Mouse (Mus musculus): ENCODE results near the gene Wdr59. TPM values are rescaled to one million over a fixed set of nuclear protein-coding genes. Genes with fewer than 3 reads are reported as not detected.

The Wdr59 gene
- polyA plus RNA-seq, 2 experiments = 6.1 to 11.5 TPM

DNA sequence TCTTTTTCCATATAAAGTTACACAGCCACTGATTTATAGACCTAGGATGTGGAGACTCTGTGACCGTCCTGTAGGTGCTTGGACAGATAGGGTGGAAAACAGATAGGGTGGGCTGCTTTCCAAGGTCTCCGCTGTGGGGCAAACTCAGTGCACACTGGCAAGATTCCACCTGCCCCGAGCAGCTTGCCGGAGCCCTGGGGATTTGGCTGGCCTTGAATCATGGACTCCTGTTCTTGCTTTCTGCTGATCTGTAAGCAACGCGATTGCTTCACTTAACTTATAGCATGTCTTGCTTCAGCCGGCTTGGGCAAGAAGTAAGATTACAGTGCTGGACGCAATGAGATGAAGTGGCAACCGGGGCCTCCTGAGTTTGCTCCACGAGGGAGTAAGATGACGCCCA, 97.7 kb downstream of the Wdr59 start:
- Histone ChIP-seq H3K9ac (ENCODE audit: low read depth, low read length, severe bottlenecking) (no peak overlapping the region), H3K27me3 (ENCODE audit: control insufficient read depth, insufficient read depth, low read length) (no peaks in the 10 kb centered on the region), H3K27ac (replicated peaks; ENCODE audit: low read depth, low read length) (no peak overlapping the region), H3K9me3 (ENCODE audit: control insufficient read depth, low read length) (no peaks in the 10 kb centered on the region), H3K36me3 (ENCODE audit: control insufficient read depth, insufficient read depth, low read length) (no peaks in the 10 kb centered on the region), H3K4me2 (replicated peaks; ENCODE audit: low read depth, low read length, severe bottlenecking) (no peak overlapping the region), H3K4me1 (ENCODE audit: control insufficient read depth, insufficient read depth, low read length) (no peaks in the 10 kb centered on the region), H3K4me3 (replicated peaks; ENCODE audit: low read length) (no peak overlapping the region)
- no peak for DNase-seq (ENCODE audit: low spot score)
- no peak for ATAC-seq (ENCODE audit: low FRiP score, low read depth)
- TF ChIP-seq POLR2A (IDR thresholded peaks at IDR 0.05; ENCODE audit: borderline replicate concordance, extremely low read depth, insufficient read depth, insufficient read length) = no peak
- WGBS = 80% methylated on average over 11 of the region's 11 CpGs

DNA sequence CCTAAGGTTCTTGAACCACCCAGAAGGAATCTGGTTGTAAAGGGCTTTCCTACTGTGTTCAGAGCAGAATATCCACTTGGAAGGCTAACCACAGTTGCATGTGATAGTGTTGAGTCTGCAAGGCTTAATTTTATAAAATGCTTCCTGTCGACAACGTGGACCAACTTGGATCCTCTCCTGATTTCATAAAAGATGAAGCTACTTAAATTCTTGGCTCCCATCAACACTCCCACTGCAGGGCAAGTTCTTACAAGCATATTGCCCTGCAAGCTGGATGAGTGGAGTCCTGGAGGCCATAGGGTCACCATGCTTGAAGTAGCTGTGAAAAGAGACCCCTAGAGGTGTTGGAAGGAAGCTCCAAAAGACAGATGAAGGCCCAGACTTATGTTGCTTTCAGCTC, 99.3 kb downstream of the Wdr59 start:
- no peaks in the 10 kb centered on the region for H3K9me3 ChIP-seq (ENCODE audit: control insufficient read depth, low read length)
- DNase-seq (ENCODE audit: low spot score) (no peak), ATAC-seq (ENCODE audit: low FRiP score, low read depth) (no peak)
- H3K4me3 ChIP-seq (replicated peaks; ENCODE audit: low read length) = no peak overlapping the region
- H3K36me3 ChIP-seq (ENCODE audit: control insufficient read depth, insufficient read depth, low read length) = no peaks in the 10 kb centered on the region
- TF ChIP-seq POLR2A (IDR thresholded peaks at IDR 0.05; ENCODE audit: borderline replicate concordance, extremely low read depth, insufficient read depth, insufficient read length) = no peak
- no peaks in the 10 kb centered on the region for H3K4me1 ChIP-seq (ENCODE audit: control insufficient read depth, insufficient read depth, low read length)
- 75% methylated on average over 2 of the region's 2 CpGs for WGBS
- no peak overlapping the region for H3K27ac ChIP-seq (replicated peaks; ENCODE audit: low read depth, low read length)
- H3K27me3 ChIP-seq (ENCODE audit: control insufficient read depth, insufficient read depth, low read length) = no peaks in the 10 kb centered on the region
- H3K9ac ChIP-seq (ENCODE audit: low read depth, low read length, severe bottlenecking) = no peak overlapping the region
- no peak overlapping the region for H3K4me2 ChIP-seq (replicated peaks; ENCODE audit: low read depth, low read length, severe bottlenecking)

DNA sequence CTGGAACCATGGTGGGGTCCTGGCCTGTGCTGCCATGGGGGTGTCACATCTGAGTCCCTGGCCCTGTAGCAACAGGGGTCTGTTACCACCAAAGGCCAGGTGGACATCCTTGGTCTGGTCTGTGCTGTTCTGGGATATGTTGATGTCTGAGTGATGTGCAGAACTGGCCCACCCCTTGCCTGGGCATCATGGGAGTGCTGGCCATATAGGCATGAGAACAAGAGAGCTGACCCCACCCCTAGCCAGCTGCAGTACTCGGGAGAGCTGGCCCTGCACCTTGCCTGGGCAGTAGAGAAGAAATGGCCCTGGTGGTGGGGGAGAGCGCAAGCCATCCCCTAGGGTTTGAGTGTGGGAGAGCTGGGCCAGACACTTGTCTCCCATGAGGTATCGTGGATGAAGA, 102.7 kb downstream of the Wdr59 start:
- Histone ChIP-seq H3K4me2 (replicated peaks; ENCODE audit: low read depth, low read length, severe bottlenecking) (no peak overlapping the region), H3K27ac (replicated peaks; ENCODE audit: low read depth, low read length) (no peak overlapping the region), H3K4me1 (ENCODE audit: control insufficient read depth, insufficient read depth, low read length) (no peaks in the 10 kb centered on the region), H3K27me3 (ENCODE audit: control insufficient read depth, insufficient read depth, low read length) (no peaks in the 10 kb centered on the region), H3K4me3 (replicated peaks; ENCODE audit: low read length) (no peak overlapping the region), H3K9me3 (ENCODE audit: control insufficient read depth, low read length) (no peaks in the 10 kb centered on the region), H3K36me3 (ENCODE audit: control insufficient read depth, insufficient read depth, low read length) (no peaks in the 10 kb centered on the region), H3K9ac (ENCODE audit: low read depth, low read length, severe bottlenecking) (no peak overlapping the region)
- DNase-seq (ENCODE audit: low spot score) (no peak), ATAC-seq (ENCODE audit: low FRiP score, low read depth) (no peak)
- 84% methylated on average over 3 of the region's 3 CpGs for WGBS
- no peak for TF ChIP-seq POLR2A (IDR thresholded peaks at IDR 0.05; ENCODE audit: borderline replicate concordance, extremely low read depth, insufficient read depth, insufficient read length)

DNA sequence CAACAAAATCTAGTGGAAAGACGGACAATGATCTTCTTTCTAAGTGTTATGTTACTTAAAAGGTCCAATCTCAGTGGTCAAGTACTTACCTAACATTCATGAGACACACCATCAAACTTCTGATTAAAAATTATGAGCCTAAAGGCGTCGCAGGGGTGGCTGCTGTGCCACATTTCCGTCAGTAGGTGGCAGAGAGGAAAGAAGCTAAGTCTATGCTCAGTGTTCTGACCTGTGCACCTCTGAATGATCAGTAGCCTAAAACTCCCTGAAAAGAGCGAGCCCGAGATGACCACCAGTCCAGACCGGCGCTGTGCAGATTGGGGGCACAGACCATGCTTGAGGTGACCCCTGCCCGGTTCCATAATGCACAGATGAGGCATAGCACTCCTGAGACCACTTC, 103.3 kb downstream of the Wdr59 start:
- no peaks in the 10 kb centered on the region for H3K4me1 ChIP-seq (ENCODE audit: control insufficient read depth, insufficient read depth, low read length)
- ATAC-seq (ENCODE audit: low FRiP score, low read depth) = no peak
- H3K27ac ChIP-seq (replicated peaks; ENCODE audit: low read depth, low read length) = no peak overlapping the region
- H3K4me2 ChIP-seq (replicated peaks; ENCODE audit: low read depth, low read length, severe bottlenecking) = no peak overlapping the region
- no peak for TF ChIP-seq POLR2A (IDR thresholded peaks at IDR 0.05; ENCODE audit: borderline replicate concordance, extremely low read depth, insufficient read depth, insufficient read length)
- no peak for DNase-seq (ENCODE audit: low spot score)
- no peak overlapping the region for H3K4me3 ChIP-seq (replicated peaks; ENCODE audit: low read length)
- no peaks in the 10 kb centered on the region for H3K36me3 ChIP-seq (ENCODE audit: control insufficient read depth, insufficient read depth, low read length)
- H3K9ac ChIP-seq (ENCODE audit: low read depth, low read length, severe bottlenecking) = no peak overlapping the region
- WGBS = 31% methylated on average over 9 of the region's 9 CpGs
- H3K27me3 ChIP-seq (ENCODE audit: control insufficient read depth, insufficient read depth, low read length) = no peaks in the 10 kb centered on the region
- H3K9me3 ChIP-seq (ENCODE audit: control insufficient read depth, low read length) = no peaks in the 10 kb centered on the region

- no peak overlapping the region for H3K4me3 ChIP-seq (replicated peaks; ENCODE audit: low read length)
- H3K27me3 ChIP-seq (ENCODE audit: control insufficient read depth, insufficient read depth, low read length) = no peaks in the 10 kb centered on the region
- no peak for TF ChIP-seq POLR2A (IDR thresholded peaks at IDR 0.05; ENCODE audit: borderline replicate concordance, extremely low read depth, insufficient read depth, insufficient read length)
- no peak overlapping the region for H3K9ac ChIP-seq (ENCODE audit: low read depth, low read length, severe bottlenecking)
- no peaks in the 10 kb centered on the region for H3K9me3 ChIP-seq (ENCODE audit: control insufficient read depth, low read length)
- no peak overlapping the region for H3K27ac ChIP-seq (replicated peaks; ENCODE audit: low read depth, low read length)
- no peaks in the 10 kb centered on the region for H3K4me1 ChIP-seq (ENCODE audit: control insufficient read depth, insufficient read depth, low read length)
- H3K36me3 ChIP-seq (ENCODE audit: control insufficient read depth, insufficient read depth, low read length) = no peaks in the 10 kb centered on the region
- no peak for DNase-seq (ENCODE audit: low spot score)
- WGBS = 82% methylated on average over 10 of the region's 10 CpGs
- H3K4me2 ChIP-seq (replicated peaks; ENCODE audit: low read depth, low read length, severe bottlenecking) = no peak overlapping the region
- no peak for ATAC-seq (ENCODE audit: low FRiP score, low read depth)
Measured at GRCm38 (mm10) chr8:111417222-111417621, 104.7 kb downstream of the Wdr59 start.

- no peak overlapping the region for H3K9ac ChIP-seq (ENCODE audit: low read depth, low read length, severe bottlenecking)
- no peak overlapping the region for H3K4me2 ChIP-seq (replicated peaks; ENCODE audit: low read depth, low read length, severe bottlenecking)
- 50% methylated on average over 4 of the region's 4 CpGs for WGBS
- DNase-seq (ENCODE audit: low spot score) = no peak
- TF ChIP-seq POLR2A (IDR thresholded peaks at IDR 0.05; ENCODE audit: borderline replicate concordance, extremely low read depth, insufficient read depth, insufficient read length) = no peak
- H3K9me3 ChIP-seq (ENCODE audit: control insufficient read depth, low read length) = no peaks in the 10 kb centered on the region
- H3K36me3 ChIP-seq (ENCODE audit: control insufficient read depth, insufficient read depth, low read length) = no peaks in the 10 kb centered on the region
- H3K27me3 ChIP-seq (ENCODE audit: control insufficient read depth, insufficient read depth, low read length) = no peaks in the 10 kb centered on the region
- no peak overlapping the region for H3K4me3 ChIP-seq (replicated peaks; ENCODE audit: low read length)
- no peak for ATAC-seq (ENCODE audit: low FRiP score, low read depth)
- H3K27ac ChIP-seq (replicated peaks; ENCODE audit: low read depth, low read length) = no peak overlapping the region
- no peaks in the 10 kb centered on the region for H3K4me1 ChIP-seq (ENCODE audit: control insufficient read depth, insufficient read depth, low read length)
Measured at GRCm38 (mm10) chr8:111403391-111403790, 118.5 kb downstream of the Wdr59 start.

Small RNA genes within 50 kb of the gene (microRNA-seq; reads per million reads assigned to microRNA genes)
- not detected for gene Mir1957b

Other genes with a start within 250 kb of the Wdr59 start
- gene Rfwd3, start 221.9 kb downstream of the Wdr59 start, polyA plus RNA-seq (2012; rRNA removed) = 27.6 and 28.3 TPM in 2 replicates
- 39.7 and 44.3 TPM in 2 replicates for gene Rfwd3, start 221.9 kb downstream of the Wdr59 start, polyA plus RNA-seq (2014; fragmentation: Nextera tagmentation; extraction: Ambion mirVana)
- gene Mlkl, start 183.9 kb downstream of the Wdr59 start, polyA plus RNA-seq (2012; rRNA removed) = 0.46 and 0.59 TPM in 2 replicates
- gene Mlkl, start 183.9 kb downstream of the Wdr59 start, polyA plus RNA-seq (2014; fragmentation: Nextera tagmentation; extraction: Ambion mirVana) = 1.0 and 1.4 TPM in 2 replicates
- 0.06 TPM in 1 of 2 replicates, not detected in the other for gene Fa2h, start 128.3 kb downstream of the Wdr59 start, polyA plus RNA-seq (2012; rRNA removed)
- gene Fa2h, start 128.3 kb downstream of the Wdr59 start, polyA plus RNA-seq (2014; fragmentation: Nextera tagmentation; extraction: Ambion mirVana) = not detected in 2 replicates
- gene Znrf1, start 14.0 kb upstream of the Wdr59 start, polyA plus RNA-seq (2012; rRNA removed) = 133 and 158 TPM in 2 replicates
- 42.4 and 55.3 TPM in 2 replicates for gene Znrf1, start 14.0 kb upstream of the Wdr59 start, polyA plus RNA-seq (2014; fragmentation: Nextera tagmentation; extraction: Ambion mirVana)
- 0.77 and 1.1 TPM in 2 replicates for gene Ldhd, start 108.3 kb upstream of the Wdr59 start, polyA plus RNA-seq (2012; rRNA removed)
- 0.35 and 0.74 TPM in 2 replicates for gene Ldhd, start 108.3 kb upstream of the Wdr59 start, polyA plus RNA-seq (2014; fragmentation: Nextera tagmentation; extraction: Ambion mirVana)
- gene Zfp1, start 121.3 kb upstream of the Wdr59 start, polyA plus RNA-seq (2012; rRNA removed) = 18.3 and 20.8 TPM in 2 replicates
- gene Zfp1, start 121.3 kb upstream of the Wdr59 start, polyA plus RNA-seq (2014; fragmentation: Nextera tagmentation; extraction: Ambion mirVana) = 20.7 and 24.7 TPM in 2 replicates
- gene Ctrb1, start 168.9 kb upstream of the Wdr59 start, polyA plus RNA-seq (2012; rRNA removed) = 0.10 and 0.91 TPM in 2 replicates
- gene Ctrb1, start 168.9 kb upstream of the Wdr59 start, polyA plus RNA-seq (2014; fragmentation: Nextera tagmentation; extraction: Ambion mirVana) = not detected in 2 replicates
- gene Bcar1, start 221.7 kb upstream of the Wdr59 start, polyA plus RNA-seq (2012; rRNA removed) = 55.5 and 79.4 TPM in 2 replicates
- 40.7 and 45.4 TPM in 2 replicates for gene Bcar1, start 221.7 kb upstream of the Wdr59 start, polyA plus RNA-seq (2014; fragmentation: Nextera tagmentation; extraction: Ambion mirVana)